Mouse (Mus musculus) T-helper 17 cell (primary cell): ENCODE data around the gene Arhgef6.

Experiments
- in situ Hi-C, 2 experiments: fragments of 300-600 bp; cut with MboI, MseI; formaldehyde crosslinking; loops; 1 replicate in 1 of 2; 2 replicates in 1 of 2; pipeline ENCODE4 v1.15.1; 2025; ENCODE audit warnings: high pct_unique_total_duplicates in 2 of 2

The Arhgef6 gene

DNA sequence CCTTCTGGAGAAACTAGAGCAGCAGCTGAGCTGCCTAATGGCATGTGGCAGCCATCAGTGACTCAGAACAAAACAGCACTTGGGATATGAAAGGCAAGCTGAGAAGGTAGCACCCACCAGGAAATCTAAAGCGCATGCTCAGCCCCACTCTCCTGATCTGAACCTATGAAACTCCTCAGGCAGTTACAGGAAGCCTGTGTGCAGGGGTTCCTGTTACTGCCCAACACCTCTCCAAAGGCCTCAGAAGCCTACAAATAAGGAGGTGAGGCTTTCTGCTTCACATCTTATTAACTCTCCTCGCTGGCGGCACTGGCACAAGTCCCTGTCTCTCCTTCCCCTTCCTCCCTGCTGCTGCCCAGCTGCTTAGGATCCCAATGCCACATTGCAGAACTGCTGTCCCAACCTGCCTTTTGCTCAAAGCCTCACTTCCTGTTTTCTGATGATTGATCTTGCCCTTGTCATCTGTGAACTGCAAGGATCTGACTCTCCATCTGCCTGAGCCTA lies 33.7 kb downstream of the Arhgef6 start:
- in situ Hi-C loops, result no loop called here

DNA sequence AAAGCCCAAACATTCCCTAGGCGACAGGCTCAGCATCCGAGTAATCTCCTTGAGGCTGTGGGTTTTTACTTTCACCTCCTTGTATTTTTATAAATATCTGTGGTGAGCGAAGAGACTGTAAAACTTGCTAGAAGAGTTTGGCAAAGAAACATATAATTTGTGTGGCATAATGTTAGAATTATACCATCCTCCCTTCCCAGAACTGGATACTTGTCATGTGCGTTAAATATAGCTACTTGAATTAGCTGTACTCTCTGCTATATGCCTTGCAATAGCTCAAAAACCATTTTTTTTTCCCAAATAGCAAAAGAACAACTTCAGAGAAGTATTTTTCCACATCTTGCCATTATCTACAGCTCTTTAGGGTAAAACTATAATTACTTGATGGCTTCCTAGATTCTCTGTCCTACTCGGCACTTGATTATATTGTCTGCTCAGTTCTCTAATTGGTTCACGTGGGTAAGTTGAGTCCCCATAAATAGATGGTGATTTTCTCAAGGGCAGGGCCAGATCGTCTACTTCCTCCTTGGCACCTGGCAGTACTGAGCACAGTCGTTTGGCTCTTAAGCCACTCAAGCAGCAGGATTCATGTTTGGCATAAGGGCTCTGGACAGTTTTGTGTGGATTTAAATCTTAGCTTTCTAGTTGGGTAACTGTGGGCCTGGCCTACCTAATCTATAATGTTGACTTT lies 35.2 kb downstream of the Arhgef6 start:
- in situ Hi-C loops, result no loop called here

DNA sequence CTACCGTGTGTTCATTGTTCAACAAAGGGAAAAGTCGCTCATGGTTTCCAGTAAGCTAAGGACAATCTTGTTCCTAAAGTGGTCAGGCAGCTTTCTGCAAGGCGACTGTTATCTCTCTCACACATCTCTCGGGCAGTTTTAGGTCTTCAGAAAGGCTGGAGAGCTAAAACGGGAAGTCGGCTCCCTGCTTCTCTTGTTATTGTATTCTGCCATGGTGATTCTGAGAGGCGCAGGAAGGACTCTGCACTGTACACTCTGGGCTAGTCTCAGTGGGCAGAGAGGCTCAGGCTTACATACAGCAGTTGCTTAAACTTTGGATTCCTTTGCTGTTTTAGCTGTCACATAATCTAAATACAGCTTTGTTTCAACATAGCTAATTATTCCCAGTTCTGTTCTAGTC lies 39.6 kb downstream of the Arhgef6 start:
- in situ Hi-C loops, result no loop called here

DNA sequence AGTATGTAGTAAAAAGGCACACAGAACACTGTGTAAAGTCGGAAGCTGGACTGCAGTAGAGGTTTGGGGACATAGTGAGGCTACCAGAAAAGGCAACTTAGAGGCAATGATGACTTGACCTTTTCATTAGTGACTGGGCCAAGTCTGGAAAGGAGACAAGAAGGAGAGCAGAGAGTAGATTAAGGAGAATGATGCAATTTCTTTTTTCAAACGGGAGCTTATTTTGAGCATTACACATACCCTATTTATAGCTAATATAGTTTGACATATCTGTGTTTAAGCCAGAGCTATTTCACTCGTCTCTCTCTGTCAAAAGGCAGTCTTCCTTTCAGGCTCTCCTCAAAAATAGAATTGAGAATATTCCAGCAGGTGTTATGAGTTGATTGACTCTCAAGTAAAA lies 50.1 kb downstream of the Arhgef6 start:
- in situ Hi-C loops, result no loop called here

DNA sequence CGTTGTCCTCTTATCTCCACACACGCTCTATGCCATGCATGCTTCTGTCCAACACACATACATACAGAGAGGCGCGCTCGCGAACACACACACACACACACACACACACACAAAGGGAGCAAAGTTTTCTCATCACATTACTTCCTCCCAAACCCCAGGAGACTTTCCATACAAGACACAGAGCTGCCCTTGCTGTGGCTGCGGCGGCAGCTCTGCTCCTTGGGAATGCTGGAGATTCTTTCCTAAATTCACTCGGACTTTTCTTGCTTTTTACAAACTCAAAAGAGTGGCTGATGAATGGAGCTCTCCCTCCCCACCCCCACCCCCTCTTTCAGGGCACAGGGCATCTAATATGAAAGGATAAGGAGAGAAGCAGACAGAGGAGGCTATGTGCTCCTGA lies 52.2 kb downstream of the Arhgef6 start:
- in situ Hi-C loops, result no loop called here

DNA sequence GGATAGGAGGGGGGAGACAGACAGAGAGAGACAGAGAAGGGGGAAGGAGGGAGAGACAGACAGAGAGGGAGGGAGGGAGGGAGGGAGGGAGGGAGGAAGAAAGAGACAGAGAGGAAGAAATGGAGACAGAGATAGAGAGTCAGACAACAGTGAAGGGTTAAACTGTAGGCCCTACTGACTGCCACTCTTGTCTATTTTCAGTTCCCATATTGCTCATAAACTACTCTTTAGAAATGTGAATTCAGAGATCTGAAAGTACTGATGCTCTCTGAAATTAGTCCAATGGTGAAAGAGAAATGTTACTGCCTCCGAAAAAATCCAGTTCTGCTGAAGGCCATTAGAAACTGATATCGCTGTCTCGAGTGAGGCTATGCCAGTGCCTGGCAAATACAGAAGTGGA lies 56.3 kb downstream of the Arhgef6 start:
- in situ Hi-C loops, result no loop called here

DNA sequence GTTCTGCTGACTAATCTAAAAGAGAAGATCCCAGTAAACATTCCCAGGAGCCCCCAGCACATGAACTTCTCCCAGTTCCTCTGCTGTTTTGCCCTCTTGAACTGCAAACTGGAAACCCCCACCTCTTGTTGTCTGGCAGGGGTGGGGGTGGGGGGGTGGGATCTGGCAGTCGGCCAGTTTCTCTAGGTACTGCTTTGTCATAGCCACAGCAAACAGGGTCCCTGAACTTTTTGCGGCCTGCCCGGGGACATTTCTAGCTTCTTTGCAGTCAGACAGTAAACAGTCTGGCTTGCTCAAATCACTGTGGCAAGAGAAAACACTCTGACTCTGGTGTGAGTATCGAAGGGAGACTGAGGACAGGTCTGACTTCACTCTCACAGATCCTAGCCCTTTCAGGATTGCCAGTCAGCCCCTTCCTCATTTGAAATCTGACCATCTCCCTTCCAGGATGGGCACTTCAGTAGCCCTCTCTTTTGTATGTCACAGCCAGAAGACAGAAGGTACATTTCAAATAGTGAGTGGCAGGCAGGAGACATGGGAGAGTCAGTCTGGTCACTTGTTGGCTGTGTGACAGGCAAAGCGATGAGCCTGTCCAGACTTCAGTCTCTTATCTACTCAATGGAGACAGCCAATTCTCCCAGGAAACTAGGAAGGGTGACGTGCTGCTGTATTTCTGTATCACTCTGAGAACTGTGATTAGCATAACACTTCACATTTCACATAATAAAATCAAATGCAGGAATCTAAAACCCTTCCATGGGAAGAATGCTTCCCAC lies 60.8 kb downstream of the Arhgef6 start:
- in situ Hi-C loops, result loop anchor here (5.0 to 10.0 kb wide), 2 partner anchors 50 to 543 kb away; partner anchors contain the start of gene Fhl1 (in 1 of the 2)

DNA sequence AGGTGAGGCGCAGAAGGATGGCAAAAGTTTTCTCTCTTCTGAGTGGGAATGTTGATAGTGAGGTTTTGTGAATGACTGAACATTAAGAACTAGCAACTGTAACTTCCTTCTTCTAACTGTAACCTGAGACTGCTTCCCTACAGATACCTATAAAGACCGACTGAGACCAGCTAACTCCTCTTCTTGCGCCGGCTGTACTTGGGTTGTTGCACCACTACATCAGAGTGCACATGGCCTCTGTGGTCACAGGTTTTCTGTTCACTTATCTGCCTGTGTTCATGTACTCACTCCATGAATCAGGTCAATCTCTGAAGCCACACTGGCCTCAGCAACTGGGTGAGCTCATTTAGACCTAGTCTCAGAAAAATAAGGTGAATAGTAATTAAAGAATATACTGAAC lies 75.0 kb downstream of the Arhgef6 start:
- in situ Hi-C loops, result no loop called here

DNA sequence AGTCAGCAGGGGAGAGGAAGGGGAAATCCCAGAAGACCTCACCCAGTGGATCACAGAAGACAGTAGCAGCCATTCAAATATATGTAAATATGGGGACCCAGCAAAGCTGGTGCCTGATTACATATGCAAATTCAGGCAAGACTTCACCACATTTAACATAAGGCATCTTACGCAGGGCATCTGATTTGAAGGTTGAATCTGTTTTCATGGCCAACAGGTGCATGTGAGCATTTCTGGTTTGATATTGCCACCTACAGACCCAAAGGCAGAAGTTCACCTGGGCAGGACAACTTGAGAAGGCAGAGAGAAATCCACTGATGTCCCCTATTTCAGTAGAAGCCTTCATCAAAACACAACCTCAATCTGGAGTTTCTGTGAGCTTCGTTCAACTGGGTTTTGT lies 77.8 kb downstream of the Arhgef6 start:
- in situ Hi-C loops, result no loop called here

DNA sequence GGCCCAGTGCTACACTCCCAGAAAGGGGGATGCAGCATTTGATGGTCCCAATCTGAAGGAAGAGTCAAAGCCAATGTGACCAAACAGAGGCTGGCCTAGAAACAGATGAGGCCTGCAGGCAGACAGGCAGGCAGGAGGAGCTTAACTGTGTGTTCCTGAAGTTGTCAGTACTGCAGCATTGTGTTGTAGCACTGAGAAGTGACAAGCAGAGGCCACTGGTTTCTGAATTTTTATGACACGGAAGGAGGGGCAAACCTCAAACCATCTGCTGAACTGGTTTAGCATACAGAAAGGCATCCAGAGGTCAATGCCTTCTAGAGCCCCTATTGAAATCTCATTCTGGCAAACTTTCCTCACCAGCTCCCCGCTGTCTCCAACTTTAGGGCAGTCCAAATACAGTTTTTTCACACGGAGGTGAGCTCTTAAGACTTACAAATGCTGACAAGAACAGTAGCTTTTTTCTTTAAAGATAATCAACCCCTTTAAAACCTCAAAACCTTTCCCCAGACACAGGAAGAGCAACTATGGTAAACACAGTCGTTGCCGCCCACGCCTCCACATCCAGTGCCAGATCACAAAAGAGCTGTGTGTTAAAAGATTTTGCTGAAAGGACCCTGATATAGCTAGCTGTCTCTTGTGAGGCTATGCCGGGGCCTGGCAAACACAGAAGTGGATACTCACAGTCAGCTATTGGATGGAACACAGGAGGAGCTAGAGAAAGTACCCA lies 85.0 kb downstream of the Arhgef6 start:
- in situ Hi-C loops, result loop anchor here in 1 of 2 experiments (10.0 kb wide), 1 partner anchor 421 kb away; no protein-coding TSS in a partner anchor

DNA sequence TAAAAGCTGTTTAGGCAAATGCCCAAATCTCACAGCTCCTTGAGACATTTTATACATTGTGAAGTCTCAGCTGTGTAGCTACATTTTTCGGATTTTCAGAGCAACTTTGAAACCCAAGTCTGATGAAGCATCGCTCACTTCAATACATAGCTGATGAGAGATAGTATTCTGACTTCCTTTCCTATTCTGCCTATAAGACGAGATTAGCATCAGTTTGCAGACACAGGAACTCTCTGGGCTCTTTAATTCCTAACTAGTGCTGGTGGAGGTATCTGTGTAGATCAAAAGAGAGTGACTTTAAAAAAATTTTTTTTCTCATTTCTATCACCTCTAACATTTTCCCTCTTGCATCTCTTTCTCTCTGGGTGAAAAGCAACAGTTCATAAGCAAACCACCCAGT lies 100.0 kb downstream of the Arhgef6 start:
- in situ Hi-C loops, result no loop called here

DNA sequence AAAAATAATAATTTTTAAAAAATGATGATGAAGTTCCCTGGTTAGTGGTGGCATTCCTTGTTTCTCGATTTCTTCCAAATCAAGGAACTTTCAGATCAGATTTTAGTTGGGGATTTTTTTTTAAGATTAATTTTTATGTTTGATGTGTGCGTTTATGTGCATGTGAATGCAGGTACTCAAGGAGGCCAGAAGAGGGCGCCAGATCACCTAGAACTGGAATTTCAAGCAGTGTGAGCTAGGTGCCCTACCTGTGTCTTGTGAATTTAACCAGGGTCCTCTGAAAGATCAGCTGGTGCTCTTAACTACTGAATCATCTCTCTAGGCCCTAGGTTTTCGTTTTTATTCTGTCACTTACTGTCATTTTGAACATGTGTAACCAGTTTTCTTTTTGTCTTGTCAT lies 102.5 kb downstream of the Arhgef6 start:
- in situ Hi-C loops, result no loop called here

DNA sequence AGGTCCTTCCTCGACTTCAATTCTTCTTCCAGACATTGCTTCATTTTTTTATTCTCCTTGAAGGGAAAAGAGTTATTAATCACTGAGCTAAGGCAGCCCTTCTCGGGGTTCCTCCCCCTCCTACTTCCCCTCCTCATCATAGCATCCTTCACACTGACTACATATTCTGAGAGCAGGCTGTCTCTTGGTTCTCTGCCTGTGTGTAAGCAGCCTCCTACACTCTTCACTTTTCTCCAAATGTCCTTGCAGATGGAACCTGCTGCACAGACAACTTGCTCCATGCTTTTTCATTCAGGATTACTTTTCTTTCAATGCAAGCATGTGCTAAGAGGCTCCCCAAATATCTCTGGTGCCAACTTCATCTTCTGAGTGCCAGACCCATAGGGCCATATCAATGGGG lies 104.9 kb downstream of the Arhgef6 start:
- in situ Hi-C loops, result no loop called here

DNA sequence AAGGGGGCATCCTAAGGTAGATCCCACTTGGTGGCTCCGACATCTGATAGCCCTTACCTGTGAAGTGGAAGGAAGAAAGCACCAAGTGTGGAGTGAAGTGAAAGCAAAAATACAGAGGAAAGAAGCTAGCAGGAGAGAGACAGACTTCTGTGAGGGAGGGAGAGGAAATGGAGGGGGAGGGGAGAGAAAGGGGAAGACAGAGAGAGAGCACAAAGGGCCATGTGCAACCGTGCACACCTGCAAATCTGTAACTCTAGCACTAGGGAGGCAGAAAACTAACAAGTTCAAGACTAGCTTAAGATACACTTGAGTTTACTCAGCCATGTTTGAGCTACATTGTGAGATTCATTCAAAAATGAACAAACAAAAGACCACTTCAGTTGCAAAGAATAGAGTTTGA lies 110.4 kb downstream of the Arhgef6 start:
- in situ Hi-C loops, result no loop called here

DNA sequence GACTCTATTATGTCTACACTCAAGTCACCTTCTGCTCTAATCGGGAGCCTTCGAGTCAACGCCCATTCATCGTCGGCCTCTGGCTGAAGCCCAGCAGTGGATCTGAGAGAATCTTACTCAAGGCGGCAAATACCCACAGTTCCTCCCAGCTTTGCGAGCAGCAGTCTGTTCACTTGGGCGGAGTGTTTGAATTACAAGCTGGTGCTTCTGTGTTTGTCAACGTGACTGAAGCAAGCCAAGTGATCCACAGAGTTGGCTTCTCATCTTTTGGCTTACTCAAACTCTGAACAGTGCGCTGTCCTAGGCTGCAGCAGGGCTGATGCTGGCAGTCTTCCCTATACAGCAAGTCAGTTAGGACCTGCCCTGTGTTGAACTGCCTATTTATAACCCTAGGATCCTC lies 115.2 kb downstream of the Arhgef6 start:
- in situ Hi-C loops, result no loop called here

DNA sequence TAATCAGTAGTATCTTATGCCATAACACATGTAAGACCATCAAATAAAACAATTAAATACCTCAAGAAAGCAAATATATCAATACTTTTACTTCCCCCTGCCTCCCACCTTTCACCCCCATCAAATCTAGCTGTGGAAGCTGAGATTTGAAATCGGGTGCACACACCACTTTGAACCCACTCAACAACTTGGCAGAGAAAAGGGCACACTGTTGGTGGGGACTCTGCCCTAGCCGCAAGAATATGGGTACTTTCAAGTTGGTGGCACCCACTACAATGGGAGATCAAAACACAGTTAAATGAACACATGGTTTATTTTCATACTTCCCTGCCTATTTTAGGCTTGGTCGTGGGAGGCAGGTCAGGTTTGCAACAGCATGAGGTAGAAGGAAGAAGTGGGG lies 116.6 kb downstream of the Arhgef6 start:
- in situ Hi-C loops, result no loop called here

DNA sequence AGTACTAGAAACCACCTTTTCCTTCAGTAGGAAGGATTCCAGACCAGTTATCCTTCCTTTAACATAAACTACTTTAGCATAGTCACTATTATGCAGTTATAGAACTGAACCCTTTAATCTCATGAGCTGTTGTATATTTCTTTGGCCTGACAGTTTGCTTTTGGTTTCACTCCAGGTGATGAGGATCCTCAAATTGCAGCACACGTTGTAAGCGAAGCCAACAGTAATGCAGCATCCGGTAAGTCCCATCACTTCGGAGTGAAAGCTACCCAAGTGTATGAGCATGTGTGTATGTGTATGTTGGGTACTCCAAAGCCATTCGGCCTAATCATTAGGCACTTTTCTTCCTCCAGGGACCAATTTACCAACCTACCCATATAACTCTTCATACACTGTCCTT lies 119.0 kb downstream of the Arhgef6 start:
- in situ Hi-C loops, result loop anchor here in 1 of 2 experiments (5.0 kb wide), 1 partner anchor 42 kb away; no protein-coding TSS in a partner anchor

DNA sequence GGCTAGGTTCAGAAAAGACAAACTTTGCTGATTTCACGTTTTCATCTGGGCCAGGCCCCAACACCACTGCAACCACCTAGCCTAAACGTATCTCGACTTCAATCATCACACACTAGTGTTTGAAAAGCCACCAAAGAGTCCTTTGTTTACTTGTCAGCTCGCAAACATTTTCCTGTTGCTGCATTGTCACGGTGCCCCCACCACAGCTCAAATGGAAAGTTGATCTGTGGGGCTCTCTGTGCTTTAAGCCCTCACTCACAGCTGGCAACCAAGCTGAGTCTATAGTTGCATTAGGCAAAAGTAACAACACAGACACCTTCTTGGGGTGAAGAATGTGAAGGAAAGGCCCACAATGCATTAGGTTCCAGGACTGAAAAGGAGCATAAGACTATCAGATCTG lies 122.3 kb downstream of the Arhgef6 start:
- in situ Hi-C loops, result loop anchor here in 1 of 2 experiments (5.0 kb wide), 1 partner anchor 39 kb away; no protein-coding TSS in a partner anchor

DNA sequence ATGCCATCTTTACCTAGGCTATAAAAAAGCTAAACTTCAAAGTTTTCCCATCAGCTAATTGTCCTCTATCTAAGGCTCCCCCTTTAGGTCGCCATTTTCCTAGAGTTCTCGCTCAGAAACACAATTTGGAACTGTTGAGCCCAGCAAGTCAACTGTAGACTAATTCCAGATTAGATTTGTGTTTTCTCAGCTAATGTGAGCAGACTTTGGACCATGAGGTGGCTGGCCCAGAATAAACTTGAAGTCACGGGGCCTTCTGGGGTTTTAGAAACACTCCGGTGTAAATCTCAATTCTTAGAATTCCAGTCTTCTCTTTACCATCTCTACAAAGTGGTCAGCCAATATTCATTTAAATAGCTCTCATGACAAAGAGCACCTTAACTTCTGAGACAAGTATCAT lies 123.0 kb downstream of the Arhgef6 start:
- in situ Hi-C loops, result loop anchor here in 1 of 2 experiments (5.0 kb wide), 1 partner anchor 38 kb away; no protein-coding TSS in a partner anchor

DNA sequence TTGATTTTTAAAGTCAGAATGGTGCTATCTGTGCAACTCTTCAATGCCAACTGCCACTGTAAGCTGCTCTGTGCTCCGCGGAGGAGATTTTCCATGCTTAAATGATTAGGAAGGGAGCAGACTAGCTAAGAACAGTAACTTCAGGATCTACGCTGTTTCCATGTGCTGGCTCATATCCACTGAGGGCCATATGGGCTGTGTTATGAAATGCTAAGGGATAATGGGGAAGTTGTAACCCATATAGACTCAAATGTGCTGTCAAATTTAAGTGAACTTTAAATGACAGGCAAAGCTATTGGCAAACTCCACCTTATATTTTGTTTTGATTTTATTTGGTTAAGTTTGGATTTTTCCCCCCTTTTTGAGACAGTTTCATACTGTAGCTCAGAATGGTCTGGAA lies 125.7 kb downstream of the Arhgef6 start:
- in situ Hi-C loops, result no loop called here

DNA sequence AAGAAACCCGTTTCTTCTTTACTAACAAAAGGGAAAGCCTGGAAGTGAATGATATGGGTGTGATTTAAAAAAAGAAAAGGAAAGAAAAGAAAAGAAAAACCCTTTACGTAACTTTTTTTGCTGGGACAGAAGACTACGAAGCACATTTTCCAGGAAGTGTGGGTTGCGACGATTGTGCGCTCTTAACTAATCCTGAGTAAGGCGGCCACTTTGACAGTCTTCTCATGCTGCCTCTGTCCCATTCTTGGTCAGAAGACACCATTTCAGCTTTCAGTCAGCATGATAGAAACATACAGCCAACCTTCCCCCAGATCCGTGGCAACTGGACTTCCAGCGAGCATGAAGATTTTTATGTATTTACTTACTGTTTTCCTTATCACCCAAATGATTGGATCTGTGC lies 126.7 kb downstream of the Arhgef6 start, which contains the start of gene Cd40lg:
Gene Cd40lg, plus strand, starts transcription at position 268 of the 400 bp plus-strand sequence.
- in situ Hi-C loops, result no loop called here

DNA sequence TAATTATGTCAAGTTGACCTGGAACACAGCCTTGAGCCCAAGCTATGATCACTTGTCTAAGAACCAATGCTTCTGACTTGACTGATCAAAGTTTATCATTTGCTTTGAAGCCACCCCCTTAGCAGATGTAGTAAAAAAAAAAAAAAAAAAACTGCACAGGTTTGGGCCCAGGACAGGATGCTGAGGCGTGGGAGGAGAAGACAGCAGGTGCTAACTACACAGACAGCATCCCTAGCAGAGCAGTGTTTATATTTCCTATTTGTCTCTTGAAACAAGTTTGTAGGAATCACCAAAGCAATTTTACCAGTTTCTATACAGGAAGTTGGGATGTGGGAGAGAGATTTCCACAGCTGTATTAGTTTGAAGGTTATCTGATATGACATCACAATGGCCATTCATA lies 127.9 kb downstream of the Arhgef6 start:
- in situ Hi-C loops, result no loop called here
